Mouse (Mus musculus) lung, postnatal 0 days (tissue): ENCODE results near the gene Capn8.

ENCODE experiments used
- CTCF ChIP-seq: IDR thresholded peaks from 2 replicates; pipeline ENCODE4 v1.5.1; 2016; ENCODE audit warnings: antibody characterized with exemption, mild to moderate bottlenecking
- EP300 ChIP-seq: IDR thresholded peaks from 2 replicates; pipeline ENCODE4 v1.6.1; 2016; ENCODE audit warnings: antibody characterized with exemption, mild to moderate bottlenecking, control low read depth

- TF ChIP-seq CTCF (no peak), EP300 (no peak)
Observed at GRCm38 (mm10) chr1:182663671-182664070, 98.9 kb downstream of the Capn8 start.
